Mouse (Mus musculus) liver, embryonic 11.5 days (tissue): ENCODE measurements around the gene D630023F18Rik. TPM values are rescaled to one million over a fixed set of nuclear protein-coding genes. Genes with fewer than 3 reads are reported as not detected.

Source experiments
- ATAC-seq: fragments of 200-750 bp; cut with Nextera tagmentation; replicated peaks from 2 replicates; pipeline ENCODE4 v1.8.0; 2017; ENCODE audit warnings: moderate number of reproducible peaks, mild to moderate bottlenecking, moderate TSS enrichment, moderate library complexity; ENCODE audit not compliant: low FRiP score
- DNase-seq: peaks from one replicate; pipeline ENCODE4 v3.0.0-alpha.2; 2017; ENCODE audit warnings: low spot score
- H3K27ac ChIP-seq: fragments of 300-500 bp; sonication (generic); 2 replicates; pipeline ENCODE4 v1.5.1; 2014; ENCODE audit warnings: mild to moderate bottlenecking, low read depth, low read length, control low read depth
- H3K27me3 ChIP-seq: fragments of 300-500 bp; sonication (generic); replicated peaks from 2 replicates; pipeline ENCODE4 v1.6.1; 2014; ENCODE audit warnings: low read length, mixed read lengths; ENCODE audit not compliant: control insufficient read depth, insufficient read depth
- H3K36me3 ChIP-seq: fragments of 300-500 bp; sonication (generic); 2 replicates; pipeline ENCODE4 v1.6.1; 2014; ENCODE audit warnings: mild to moderate bottlenecking, low read length, moderate library complexity, mixed read lengths; ENCODE audit not compliant: control insufficient read depth, insufficient read depth
- H3K4me1 ChIP-seq: fragments of 300-500 bp; sonication (generic); replicated peaks from 2 replicates; pipeline ENCODE4 v1.6.1; 2014; ENCODE audit warnings: low read length, mixed read lengths; ENCODE audit not compliant: control insufficient read depth, insufficient read depth
- H3K4me2 ChIP-seq: fragments of 300-500 bp; sonication (generic); 2 replicates; pipeline ENCODE4 v1.6.1; 2014; ENCODE audit warnings: mild to moderate bottlenecking, control low read depth, moderate library complexity
- H3K4me3 ChIP-seq: fragments of 300-500 bp; sonication (generic); 2 replicates; pipeline ENCODE4 v1.5.1; 2014; ENCODE audit warnings: low read depth, low read length, control low read depth
- H3K9ac ChIP-seq: fragments of 300-500 bp; sonication (generic); 2 replicates; pipeline ENCODE4 v1.6.1; 2014; ENCODE audit warnings: low read depth, low read length, control low read depth
- H3K9me3 ChIP-seq: fragments of 300-500 bp; sonication (generic); 2 replicates; pipeline ENCODE4 v1.6.1; 2016; ENCODE audit warnings: low read length, inconsistent platforms, mixed read lengths; ENCODE audit not compliant: control insufficient read depth
- WGBS: fragments of 180-500 bp; shearing (Covaris S2); extraction: QIAGEN DNeasy Blood & Tissue Kit; methylation state at CpG from one replicate; pipeline ENCODE4 v1.1.7; 2014; 5-methylcytosine and 5-hydroxymethylcytosine counted together
- polyA plus RNA-seq: library from polyadenylated mRNA; unstranded; fragments of >200 nt; fragmentation: Nextera tagmentation; extraction: Ambion mirVana; gene quantifications from 2 replicates; pipeline ENCODE4 v1.2.1, GENCODE M21; 2014

The D630023F18Rik gene
- polyA plus RNA-seq, 1 experiment from 2014 or later, result 0.49 TPM

GRCm38 (mm10) chr1:65147326-65147725, 24.3 kb upstream of the D630023F18Rik start:
- Histone ChIP-seq H3K36me3 (no peaks in the 10 kb centered on the region), H3K4me1 (no peaks in the 10 kb centered on the region), H3K27ac (no peak overlapping the region), H3K9ac (no peak overlapping the region), H3K27me3 (no peaks in the 10 kb centered on the region), H3K4me2 (no peak overlapping the region), H3K9me3 (no peaks in the 10 kb centered on the region), H3K4me3 (no peak overlapping the region)
- ATAC-seq (no peak), DNase-seq (no peak)
- 93% methylated on average over 5 of the region's 5 CpGs for WGBS

- DNase-seq (no peak), ATAC-seq (no peak)
- Histone ChIP-seq H3K4me1 (no peaks in the 10 kb centered on the region), H3K9me3 (no peaks in the 10 kb centered on the region), H3K27ac (no peak overlapping the region), H3K9ac (no peak overlapping the region), H3K4me3 (no peak overlapping the region), H3K27me3 (no peaks in the 10 kb centered on the region), H3K36me3 (no peaks in the 10 kb centered on the region), H3K4me2 (no peak overlapping the region)
- 37% methylated on average over 2 of the region's 2 CpGs for WGBS
Observed at GRCm38 (mm10) chr1:65146601-65147000, 23.6 kb upstream of the D630023F18Rik start.

- ATAC-seq, result no peak
- Histone ChIP-seq H3K9me3 (no peaks in the 10 kb centered on the region), H3K4me1 (no peaks in the 10 kb centered on the region), H3K27ac (no peak overlapping the region), H3K4me2 (no peak overlapping the region), H3K27me3 (no peaks in the 10 kb centered on the region), H3K4me3 (no peak overlapping the region), H3K36me3 (no peaks in the 10 kb centered on the region), H3K9ac (no peak overlapping the region)
- DNase-seq, result no peak
- 85% methylated on average over 2 of the region's 2 CpGs for WGBS
Observed at GRCm38 (mm10) chr1:65144783-65145182, 21.8 kb upstream of the D630023F18Rik start.

GRCm38 (mm10) chr1:65137560-65137959, 14.5 kb upstream of the D630023F18Rik start:
- 80% methylated on average over 6 of the region's 6 CpGs for WGBS
- H3K27me3 ChIP-seq, result no peaks in the 10 kb centered on the region
- no peaks in the 10 kb centered on the region for H3K4me1 ChIP-seq

GRCm38 (mm10) chr1:65132833-65133232, 9.8 kb upstream of the D630023F18Rik start:
- no peaks in the 10 kb centered on the region for H3K36me3 ChIP-seq
- H3K9me3 ChIP-seq, result peaks cover 3% of the 10 kb centered on the region; the same call in 1 of the 2 replicates
- ATAC-seq, result no peak
- H3K4me2 ChIP-seq, result no peak overlapping the region
- H3K4me3 ChIP-seq, result no peak overlapping the region
- no peak overlapping the region for H3K9ac ChIP-seq
- no peak overlapping the region for H3K27ac ChIP-seq
- no peaks in the 10 kb centered on the region for H3K4me1 ChIP-seq
- 70% methylated on average over 1 of the region's 1 CpGs for WGBS
- H3K27me3 ChIP-seq, result no peaks in the 10 kb centered on the region
- DNase-seq, result no peak

More at GRCm38 (mm10) chr1:65137560-65137959, 14.5 kb upstream of the D630023F18Rik start:
- H3K9me3 ChIP-seq, result no peaks in the 10 kb centered on the region
- H3K4me2 ChIP-seq, result no peak overlapping the region
- no peak overlapping the region for H3K27ac ChIP-seq
- no peak overlapping the region for H3K9ac ChIP-seq
- ATAC-seq (no peak), DNase-seq (no peak)
- no peaks in the 10 kb centered on the region for H3K36me3 ChIP-seq
- H3K4me3 ChIP-seq, result no peak overlapping the region

- peaks cover 3% of the 10 kb centered on the region; the same call in 1 of the 2 replicates for H3K9me3 ChIP-seq
- H3K9ac ChIP-seq, result no peak overlapping the region
- 69% methylated on average over 1 of the region's 1 CpGs for WGBS
- H3K27ac ChIP-seq, result no peak overlapping the region
- DNase-seq (no peak), ATAC-seq (no peak)
- no peaks in the 10 kb centered on the region for H3K27me3 ChIP-seq
- no peaks in the 10 kb centered on the region for H3K4me1 ChIP-seq
- no peak overlapping the region for H3K4me3 ChIP-seq
- no peak overlapping the region for H3K4me2 ChIP-seq
- H3K36me3 ChIP-seq, result no peaks in the 10 kb centered on the region
Observed at GRCm38 (mm10) chr1:65131671-65132070, 8.7 kb upstream of the D630023F18Rik start.

GRCm38 (mm10) chr1:65130226-65130625, 7.2 kb upstream of the D630023F18Rik start:
- Histone ChIP-seq H3K27me3 (no peaks in the 10 kb centered on the region), H3K4me2 (no peak overlapping the region), H3K4me3 (no peak overlapping the region), H3K27ac (no peak overlapping the region), H3K4me1 (no peaks in the 10 kb centered on the region), H3K9me3 (peaks cover 3% of the 10 kb centered on the region; the same call in 1 of the 2 replicates), H3K9ac (no peak overlapping the region), H3K36me3 (no peaks in the 10 kb centered on the region)
- WGBS, result 69% methylated on average over 3 of the region's 3 CpGs
- ATAC-seq (no peak; the same call in 1 of the 2 replicates), DNase-seq (no peak)

- peaks cover 3% of the 10 kb centered on the region; the same call in 1 of the 2 replicates for H3K9me3 ChIP-seq
- no peaks in the 10 kb centered on the region for H3K4me1 ChIP-seq
- ATAC-seq (no peak), DNase-seq (no peak)
- H3K27ac ChIP-seq, result no peak overlapping the region
- H3K27me3 ChIP-seq, result no peaks in the 10 kb centered on the region
- WGBS, result 72% methylated on average over 3 of the region's 3 CpGs
- no peaks in the 10 kb centered on the region for H3K36me3 ChIP-seq
- no peak overlapping the region for H3K4me3 ChIP-seq
- no peak overlapping the region for H3K9ac ChIP-seq
- H3K4me2 ChIP-seq, result no peak overlapping the region
Observed at GRCm38 (mm10) chr1:65129634-65130180, 6.7 kb upstream of the D630023F18Rik start.

GRCm38 (mm10) chr1:65119438-65119837, 3.6 kb downstream of the D630023F18Rik start, which contains the start of gene Gm28845:
TSS of gene Gm28845 (minus strand) at chr1:65119558.
- Histone ChIP-seq H3K4me1 (no peaks in the 10 kb centered on the region), H3K27me3 (no peaks in the 10 kb centered on the region), H3K36me3 (no peaks in the 10 kb centered on the region), H3K9ac (no peak within 1 kb of the TSS), H3K27ac (no peak within 1 kb of the TSS), H3K4me2 (no peak within 1 kb of the TSS), H3K9me3 (no peaks in the 10 kb centered on the region), H3K4me3 (no peak within 1 kb of the TSS)
- DNase-seq, result no peak
- ATAC-seq, result no peak
- WGBS, result 76% methylated on average over 1 of the region's 1 CpGs
